Mouse (Mus musculus): ENCODE results near the gene Krtap19-1. TPM values are rescaled to one million over a fixed set of nuclear protein-coding genes. Genes with fewer than 3 reads are reported as not detected.

Krtap19-1 gene
- polyA plus RNA-seq, 1 experiment from 2014 or later: not detected

DNA sequence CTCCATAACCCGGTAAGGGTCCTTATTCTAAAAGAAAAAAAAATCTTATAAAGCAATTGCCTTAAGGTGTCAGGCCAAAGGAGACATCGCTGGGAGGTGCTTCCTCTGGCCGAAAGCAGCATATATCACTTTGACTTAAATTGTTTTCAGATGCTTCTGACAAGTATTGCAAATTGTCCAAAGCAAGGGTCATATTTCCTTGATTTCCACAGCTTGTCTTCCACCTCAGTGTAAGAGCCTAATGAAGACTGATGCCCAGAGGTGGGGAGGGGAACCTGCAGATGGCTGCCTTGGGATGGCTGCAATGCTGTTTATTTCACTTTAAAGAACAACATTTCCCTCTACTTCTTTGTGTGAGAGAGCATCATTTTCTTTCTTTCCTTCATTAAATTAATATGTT, 42.2 kb downstream of the Krtap19-1 start:
- H3K36me3 ChIP-seq (ENCODE audit: control insufficient read depth, insufficient read depth, low read length): no peaks in the 10 kb centered on the region

DNA sequence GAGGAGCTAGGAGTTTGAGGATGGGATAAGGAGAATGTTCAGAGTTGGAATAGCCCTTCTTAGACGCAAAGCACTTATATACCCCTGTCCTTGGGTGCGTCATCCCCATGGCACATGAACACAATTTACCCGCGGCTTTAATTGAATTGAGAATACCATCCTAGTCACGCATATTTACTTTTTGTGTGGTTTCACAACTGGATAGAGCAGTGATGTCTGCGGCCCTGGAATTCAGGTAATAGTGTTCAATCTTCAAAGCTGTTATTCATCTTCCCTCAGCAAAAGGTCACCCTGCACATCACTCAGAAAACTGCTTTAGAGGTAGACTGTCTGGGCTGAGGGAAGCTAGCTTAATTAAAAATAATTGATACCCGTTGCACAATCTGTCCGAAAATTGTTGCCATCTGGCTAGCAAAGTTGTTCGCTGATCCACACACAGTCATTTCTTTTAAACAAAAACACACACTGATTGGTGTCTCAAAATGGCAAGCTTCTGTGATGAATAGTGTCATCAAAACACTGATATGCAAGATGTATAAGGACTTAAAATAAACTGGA, 43.0 kb downstream of the Krtap19-1 start, which contains the start of gene Krtap14:
TSS of gene Krtap14 (minus strand) at position 51 of the 558 bp plus-strand sequence.
- H3K4me2 ChIP-seq (ENCODE audit: low read depth, low read length): no peak within 1 kb of the TSS
- H3K36me3 ChIP-seq (ENCODE audit: control insufficient read depth, insufficient read depth, low read length): no peaks in the 10 kb centered on the region
- H3K4me1 ChIP-seq (ENCODE audit: control insufficient read depth, insufficient read depth, low read length): no peaks in the 10 kb centered on the region
- no peaks in the 10 kb centered on the region for H3K27me3 ChIP-seq (replicated peaks; ENCODE audit: control insufficient read depth, insufficient read depth, low read length)
- H3K9me3 ChIP-seq (ENCODE audit: control insufficient read depth, low read length): no peaks in the 10 kb centered on the region
- H3K4me3 ChIP-seq (ENCODE audit: low read length): no peak within 1 kb of the TSS
- no peak for ATAC-seq
- 91% methylated on average over 9 of the region's 9 CpGs for WGBS
- no peak within 1 kb of the TSS for H3K27ac ChIP-seq (ENCODE audit: low read length)
- H3K9ac ChIP-seq (ENCODE audit: low read depth, low read length): no peak within 1 kb of the TSS

More for the DNA sequence above, 42.2 kb downstream of the Krtap19-1 start:
- Histone ChIP-seq H3K4me2 (ENCODE audit: low read depth, low read length) (no peak overlapping the region), H3K9me3 (ENCODE audit: control insufficient read depth, low read length) (no peaks in the 10 kb centered on the region), H3K9ac (ENCODE audit: low read depth, low read length) (no peak overlapping the region), H3K27me3 (replicated peaks; ENCODE audit: control insufficient read depth, insufficient read depth, low read length) (no peaks in the 10 kb centered on the region), H3K4me3 (ENCODE audit: low read length) (no peak overlapping the region), H3K4me1 (ENCODE audit: control insufficient read depth, insufficient read depth, low read length) (no peaks in the 10 kb centered on the region), H3K27ac (ENCODE audit: low read length) (no peak overlapping the region)
- ATAC-seq: no peak
- WGBS: 79% methylated on average over 3 of the region's 3 CpGs

DNA sequence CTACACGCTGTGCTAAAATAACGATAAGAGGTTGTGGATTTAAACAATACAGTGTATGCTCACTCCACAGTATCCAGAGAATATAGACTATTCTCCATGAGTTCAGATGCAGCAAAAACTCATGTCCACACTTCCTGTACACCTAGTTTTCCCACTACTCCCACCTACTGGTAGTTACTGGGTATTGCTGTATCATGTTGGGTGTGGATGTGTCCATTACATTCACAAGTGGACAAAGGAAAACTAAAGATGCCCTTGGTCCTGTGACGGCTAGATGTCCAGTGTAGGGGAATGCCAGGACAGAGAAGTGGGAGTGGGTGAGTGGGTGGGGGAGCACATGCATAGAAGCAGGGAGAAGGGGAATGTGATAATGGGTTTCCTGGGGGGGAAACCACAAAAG, 45.5 kb downstream of the Krtap19-1 start:
- no peaks in the 10 kb centered on the region for H3K9me3 ChIP-seq (ENCODE audit: control insufficient read depth, low read length)
- H3K27ac ChIP-seq (ENCODE audit: low read length): no peak overlapping the region
- no peaks in the 10 kb centered on the region for H3K27me3 ChIP-seq (replicated peaks; ENCODE audit: control insufficient read depth, insufficient read depth, low read length)
- no peak overlapping the region for H3K4me3 ChIP-seq (ENCODE audit: low read length)
- H3K4me2 ChIP-seq (ENCODE audit: low read depth, low read length): no peak overlapping the region
- WGBS: 78% methylated on average over 3 of the region's 3 CpGs
- H3K9ac ChIP-seq (ENCODE audit: low read depth, low read length): no peak overlapping the region
- H3K36me3 ChIP-seq (ENCODE audit: control insufficient read depth, insufficient read depth, low read length): no peaks in the 10 kb centered on the region
- no peak for ATAC-seq
- no peaks in the 10 kb centered on the region for H3K4me1 ChIP-seq (ENCODE audit: control insufficient read depth, insufficient read depth, low read length)

GRCm38 (mm10) chr16:88820066-88820465, 49.1 kb downstream of the Krtap19-1 start, which contains the start of gene Krtap15:
Krtap15 (plus strand) TSS chr16:88820215.
- H3K36me3 ChIP-seq (ENCODE audit: control insufficient read depth, insufficient read depth, low read length): no peaks in the 10 kb centered on the region
- ATAC-seq: no peak
- no peak within 1 kb of the TSS for H3K9ac ChIP-seq (ENCODE audit: low read depth, low read length)
- 82% methylated on average over 3 of the region's 3 CpGs for WGBS
- H3K4me2 ChIP-seq (ENCODE audit: low read depth, low read length): no peak within 1 kb of the TSS
- H3K4me1 ChIP-seq (ENCODE audit: control insufficient read depth, insufficient read depth, low read length): no peaks in the 10 kb centered on the region
- H3K4me3 ChIP-seq (ENCODE audit: low read length): no peak within 1 kb of the TSS
- H3K27me3 ChIP-seq (replicated peaks; ENCODE audit: control insufficient read depth, insufficient read depth, low read length): no peaks in the 10 kb centered on the region
- no peak within 1 kb of the TSS for H3K27ac ChIP-seq (ENCODE audit: low read length)
- no peaks in the 10 kb centered on the region for H3K9me3 ChIP-seq (ENCODE audit: control insufficient read depth, low read length)

Other genes starting within 250 kb of the Krtap19-1 start
- not detected in 2 replicates for gene 2310079G19Rik, start 241.7 kb downstream of the Krtap19-1 start, polyA plus RNA-seq (2015; fragmentation: Nextera tagmentation; extraction: Ambion mirVana)
- 0.28 TPM in 1 of 2 replicates, not detected in the other for gene Krtap26-1, start 221.6 kb downstream of the Krtap19-1 start, polyA plus RNA-seq (2015; fragmentation: Nextera tagmentation; extraction: Ambion mirVana)
- gene Krtap27-1, start 197.7 kb downstream of the Krtap19-1 start, polyA plus RNA-seq (2015; fragmentation: Nextera tagmentation; extraction: Ambion mirVana): not detected in 2 replicates
- gene 2310061N02Rik, start 161.4 kb downstream of the Krtap19-1 start, polyA plus RNA-seq (2015; fragmentation: Nextera tagmentation; extraction: Ambion mirVana): not detected in 2 replicates
- not detected in 2 replicates for gene Krtap13-1, start 140.5 kb downstream of the Krtap19-1 start, polyA plus RNA-seq (2015; fragmentation: Nextera tagmentation; extraction: Ambion mirVana)
- 0.21 TPM in 1 of 2 replicates, not detected in the other for gene Krtap13, start 117.8 kb downstream of the Krtap19-1 start, polyA plus RNA-seq (2015; fragmentation: Nextera tagmentation; extraction: Ambion mirVana)
- 0.34 TPM in 1 of 2 replicates, not detected in the other for gene 2310034C09Rik, start 110.6 kb downstream of the Krtap19-1 start, polyA plus RNA-seq (2015; fragmentation: Nextera tagmentation; extraction: Ambion mirVana)
- gene 2310057N15Rik, start 95.2 kb downstream of the Krtap19-1 start, polyA plus RNA-seq (2015; fragmentation: Nextera tagmentation; extraction: Ambion mirVana): not detected in 2 replicates
- gene Gm5965, start 91.5 kb downstream of the Krtap19-1 start, polyA plus RNA-seq (2015; fragmentation: Nextera tagmentation; extraction: Ambion mirVana): not detected in 2 replicates
- gene Gm20741, start 57.2 kb downstream of the Krtap19-1 start, polyA plus RNA-seq (2015; fragmentation: Nextera tagmentation; extraction: Ambion mirVana): not detected in 2 replicates
- gene Krtap15, start 49.2 kb downstream of the Krtap19-1 start, polyA plus RNA-seq (2015; fragmentation: Nextera tagmentation; extraction: Ambion mirVana): not detected in 2 replicates
- not detected in 2 replicates for gene Krtap14, start 43.3 kb downstream of the Krtap19-1 start, polyA plus RNA-seq (2015; fragmentation: Nextera tagmentation; extraction: Ambion mirVana)
- not detected in 2 replicates for gene Krtap19-2, start 4.9 kb upstream of the Krtap19-1 start, polyA plus RNA-seq (2015; fragmentation: Nextera tagmentation; extraction: Ambion mirVana)
- not detected in 2 replicates for gene Krtap19-3, start 8.6 kb upstream of the Krtap19-1 start, polyA plus RNA-seq (2015; fragmentation: Nextera tagmentation; extraction: Ambion mirVana)
- not detected in 2 replicates for gene Krtap19-4, start 15.7 kb upstream of the Krtap19-1 start, polyA plus RNA-seq (2015; fragmentation: Nextera tagmentation; extraction: Ambion mirVana)
- not detected in 2 replicates for gene Krtap19-5, start 27.0 kb upstream of the Krtap19-1 start, polyA plus RNA-seq (2015; fragmentation: Nextera tagmentation; extraction: Ambion mirVana)
- not detected in 2 replicates for gene Krtap19-9b, start 62.9 kb upstream of the Krtap19-1 start, polyA plus RNA-seq (2015; fragmentation: Nextera tagmentation; extraction: Ambion mirVana)
- not detected in 2 replicates for gene Krtap16-3, start 93.5 kb upstream of the Krtap19-1 start, polyA plus RNA-seq (2015; fragmentation: Nextera tagmentation; extraction: Ambion mirVana)
- gene Krtap22-2, start 141.3 kb upstream of the Krtap19-1 start, polyA plus RNA-seq (2015; fragmentation: Nextera tagmentation; extraction: Ambion mirVana): not detected in 2 replicates
- not detected in 2 replicates for gene Gm10229, start 145.9 kb upstream of the Krtap19-1 start, polyA plus RNA-seq (2015; fragmentation: Nextera tagmentation; extraction: Ambion mirVana)
- not detected in 2 replicates for gene Krtap6-1, start 162.3 kb upstream of the Krtap19-1 start, polyA plus RNA-seq (2015; fragmentation: Nextera tagmentation; extraction: Ambion mirVana)
- not detected in 2 replicates for gene Gm10228, start 172.1 kb upstream of the Krtap19-1 start, polyA plus RNA-seq (2015; fragmentation: Nextera tagmentation; extraction: Ambion mirVana)
- not detected in 2 replicates for gene Krtap6-5, start 178.5 kb upstream of the Krtap19-1 start, polyA plus RNA-seq (2015; fragmentation: Nextera tagmentation; extraction: Ambion mirVana)
- gene 1110025L11Rik, start 194.6 kb upstream of the Krtap19-1 start, polyA plus RNA-seq (2015; fragmentation: Nextera tagmentation; extraction: Ambion mirVana): not detected in 2 replicates
- gene Krtap6-3, start 214.6 kb upstream of the Krtap19-1 start, polyA plus RNA-seq (2015; fragmentation: Nextera tagmentation; extraction: Ambion mirVana): not detected in 2 replicates

Measured in intestine, embryonic 16.5 days (tissue).